Mouse (Mus musculus) midbrain, embryonic 16.5 days (tissue): ENCODE measurements around the gene Mapk8. TPM values are rescaled to one million over a fixed set of nuclear protein-coding genes. Genes with fewer than 3 reads are reported as not detected.

Experiments
- ATAC-seq: fragments of 200-750 bp; cut with Nextera tagmentation; 2 replicates; pipeline ENCODE4 v1.8.0; 2017; ENCODE audit warnings: moderate TSS enrichment
- H3K27ac ChIP-seq: fragments of 300-500 bp; sonication (generic); 2 replicates; pipeline ENCODE4 v1.5.1; 2014; ENCODE audit warnings: mild to moderate bottlenecking, low read length, mixed read lengths
- H3K27me3 ChIP-seq: fragments of 300-500 bp; sonication (generic); 2 replicates; pipeline ENCODE4 v1.6.1; 2014; ENCODE audit warnings: low read depth, low read length, mixed read lengths; ENCODE audit not compliant: control insufficient read depth, insufficient read depth
- H3K36me3 ChIP-seq: fragments of 300-500 bp; sonication (generic); 2 replicates; pipeline ENCODE4 v1.6.1; 2014; ENCODE audit warnings: mild to moderate bottlenecking, low read length, moderate library complexity, mixed read lengths; ENCODE audit not compliant: control insufficient read depth, insufficient read depth
- H3K4me1 ChIP-seq: fragments of 300-500 bp; sonication (generic); 2 replicates; pipeline ENCODE4 v1.6.1; 2014; ENCODE audit warnings: mild to moderate bottlenecking, low read length, mixed read lengths; ENCODE audit not compliant: control insufficient read depth, insufficient read depth
- H3K4me2 ChIP-seq: fragments of 300-500 bp; sonication (generic); 2 replicates; pipeline ENCODE4 v1.6.1; 2014; ENCODE audit warnings: mild to moderate bottlenecking, low read length, mixed read lengths
- H3K4me3 ChIP-seq: fragments of 300-500 bp; sonication (generic); 2 replicates; pipeline ENCODE4 v1.5.1; 2014; ENCODE audit warnings: low read depth, mild to moderate bottlenecking, low read length, moderate library complexity, mixed read lengths
- H3K9ac ChIP-seq: fragments of 300-500 bp; sonication (generic); 2 replicates; pipeline ENCODE4 v1.6.1; 2014; ENCODE audit warnings: low read depth, low read length, mixed read lengths
- H3K9me3 ChIP-seq: fragments of 300-500 bp; sonication (generic); replicated peaks from 2 replicates; pipeline ENCODE4 v1.6.1; 2014; ENCODE audit warnings: mild to moderate bottlenecking, low read length, mixed read lengths; ENCODE audit not compliant: control insufficient read depth, poor library complexity, severe bottlenecking
- WGBS: fragments of 180-500 bp; shearing (Covaris S2); extraction: QIAGEN DNeasy Blood & Tissue Kit; methylation state at CpG from one replicate; pipeline ENCODE4 v1.1.7; 2014; 5-methylcytosine and 5-hydroxymethylcytosine counted together
- polyA plus RNA-seq: library from polyadenylated mRNA; unstranded; fragments of >200 nt; fragmentation: Nextera tagmentation; extraction: Ambion mirVana; gene quantifications from 2 replicates; pipeline ENCODE4 v1.2.1, GENCODE M21; 2015

The Mapk8 gene
- polyA plus RNA-seq, 1 experiment from 2014 or later, result 31.2 TPM

- no peaks in the 10 kb centered on the region for H3K36me3 ChIP-seq
- 76% methylated on average over 1 of the region's 1 CpGs for WGBS
- H3K27ac ChIP-seq, result no peak overlapping the region
- no peaks in the 10 kb centered on the region for H3K4me1 ChIP-seq
- no peak overlapping the region for H3K4me3 ChIP-seq
- no peak for ATAC-seq
- no peak overlapping the region for H3K9ac ChIP-seq
- H3K4me2 ChIP-seq, result no peak overlapping the region
- no peaks in the 10 kb centered on the region for H3K9me3 ChIP-seq
- no peaks in the 10 kb centered on the region for H3K27me3 ChIP-seq
Observed at GRCm38 (mm10) chr14:33373271-33373670, 73.7 kb downstream of the Mapk8 start.

- H3K36me3 ChIP-seq, result no peaks in the 10 kb centered on the region
- no peaks in the 10 kb centered on the region for H3K9me3 ChIP-seq
- no peak overlapping the region for H3K9ac ChIP-seq
- H3K27me3 ChIP-seq, result no peaks in the 10 kb centered on the region
- no peak overlapping the region for H3K4me2 ChIP-seq
- peak; percentile 43 for ATAC-seq
- no peaks in the 10 kb centered on the region; the same call in 1 of the 2 replicates for H3K4me1 ChIP-seq
- H3K4me3 ChIP-seq, result no peak overlapping the region
- no peak overlapping the region for H3K27ac ChIP-seq
- 8% methylated on average over 3 of the region's 3 CpGs for WGBS
Observed at GRCm38 (mm10) chr14:33371248-33371647, 75.7 kb downstream of the Mapk8 start.

GRCm38 (mm10) chr14:33370056-33370455, 76.9 kb downstream of the Mapk8 start:
- Histone ChIP-seq H3K9me3 (no peaks in the 10 kb centered on the region), H3K9ac (no peak overlapping the region), H3K27ac (no peak overlapping the region), H3K4me3 (no peak overlapping the region), H3K4me1 (no peaks in the 10 kb centered on the region; the same call in 1 of the 2 replicates), H3K27me3 (no peaks in the 10 kb centered on the region), H3K36me3 (no peaks in the 10 kb centered on the region), H3K4me2 (peak overlapping the region; percentile 17; the same call in 1 of the 2 replicates)
- whole genome bisulfite sequencing, result 15% methylated on average over 7 of the region's 7 CpGs
- peak; percentile 30; the same call in 1 of the 2 replicates for ATAC-seq

GRCm38 (mm10) chr14:33369375-33369774, 77.6 kb downstream of the Mapk8 start:
- WGBS, result 87% methylated on average over 12 of the region's 12 CpGs
- Histone ChIP-seq H3K4me1 (no peaks in the 10 kb centered on the region; the same call in 1 of the 2 replicates), H3K27me3 (no peaks in the 10 kb centered on the region), H3K4me3 (no peak overlapping the region), H3K36me3 (no peaks in the 10 kb centered on the region), H3K9me3 (no peaks in the 10 kb centered on the region), H3K9ac (no peak overlapping the region), H3K27ac (no peak overlapping the region), H3K4me2 (no peak overlapping the region)
- no peak for ATAC-seq

GRCm38 (mm10) chr14:33366891-33367777, 79.8 kb downstream of the Mapk8 start:
- 0 out of 2 replicates have a peak, but pooled peaks have one; percentile 8 for ATAC-seq
- Histone ChIP-seq H3K4me3 (no peak overlapping the region), H3K9me3 (no peaks in the 10 kb centered on the region), H3K4me1 (peaks cover 2% of the 10 kb centered on the region; the same call in 1 of the 2 replicates), H3K4me2 (no peak overlapping the region), H3K27ac (no peak overlapping the region), H3K36me3 (no peaks in the 10 kb centered on the region), H3K9ac (no peak overlapping the region), H3K27me3 (no peaks in the 10 kb centered on the region)
- WGBS, result 65% methylated on average over 30 of the region's 30 CpGs

GRCm38 (mm10) chr14:33364061-33364460, 82.9 kb downstream of the Mapk8 start:
- H3K4me3 ChIP-seq, result no peak overlapping the region
- no peak for ATAC-seq
- 94% methylated on average over 2 of the region's 2 CpGs for WGBS

GRCm38 (mm10) chr14:33363611-33364010, 83.3 kb downstream of the Mapk8 start:
- H3K4me2 ChIP-seq, result no peak overlapping the region
- no peaks in the 10 kb centered on the region for H3K36me3 ChIP-seq
- no peaks in the 10 kb centered on the region for H3K9me3 ChIP-seq
- H3K27ac ChIP-seq, result no peak overlapping the region
- ATAC-seq, result no peak
- H3K27me3 ChIP-seq, result no peaks in the 10 kb centered on the region
- no peak overlapping the region for H3K4me3 ChIP-seq
- WGBS, result 94% methylated on average over 5 of the region's 5 CpGs
- H3K9ac ChIP-seq, result no peak overlapping the region
- peaks cover 2% of the 10 kb centered on the region; the same call in 1 of the 2 replicates for H3K4me1 ChIP-seq

More at GRCm38 (mm10) chr14:33364061-33364460, 82.9 kb downstream of the Mapk8 start:
- no peak overlapping the region for H3K9ac ChIP-seq
- H3K4me2 ChIP-seq, result no peak overlapping the region
- no peaks in the 10 kb centered on the region for H3K36me3 ChIP-seq
- H3K9me3 ChIP-seq, result no peaks in the 10 kb centered on the region
- H3K27me3 ChIP-seq, result no peaks in the 10 kb centered on the region
- H3K4me1 ChIP-seq, result peaks cover 2% of the 10 kb centered on the region; the same call in 1 of the 2 replicates
- no peak overlapping the region for H3K27ac ChIP-seq

- no peak overlapping the region for H3K4me2 ChIP-seq
- H3K4me3 ChIP-seq, result no peak overlapping the region
- WGBS, result 42% methylated on average over 10 of the region's 10 CpGs
- no peak overlapping the region for H3K27ac ChIP-seq
- no peak overlapping the region for H3K9ac ChIP-seq
- ATAC-seq, result no peak
- no peaks in the 10 kb centered on the region for H3K36me3 ChIP-seq
- peaks cover 2% of the 10 kb centered on the region; the same call in 1 of the 2 replicates for H3K4me1 ChIP-seq
- H3K9me3 ChIP-seq, result no peaks in the 10 kb centered on the region
- H3K27me3 ChIP-seq, result no peaks in the 10 kb centered on the region
Observed at GRCm38 (mm10) chr14:33362807-33363206, 84.2 kb downstream of the Mapk8 start.

- Histone ChIP-seq H3K27me3 (no peaks in the 10 kb centered on the region), H3K4me3 (no peak overlapping the region), H3K9ac (no peak overlapping the region), H3K4me2 (no peak overlapping the region), H3K27ac (no peak overlapping the region), H3K36me3 (no peaks in the 10 kb centered on the region), H3K9me3 (no peaks in the 10 kb centered on the region), H3K4me1 (peaks cover 2% of the 10 kb centered on the region; the same call in 1 of the 2 replicates)
- 70% methylated on average over 14 of the region's 14 CpGs for WGBS
- ATAC-seq, result no peak
Observed at GRCm38 (mm10) chr14:33362122-33362521, 84.8 kb downstream of the Mapk8 start.
